Mouse (Mus musculus): Measurements from ENCODE around the gene Bicc1.

DNA sequence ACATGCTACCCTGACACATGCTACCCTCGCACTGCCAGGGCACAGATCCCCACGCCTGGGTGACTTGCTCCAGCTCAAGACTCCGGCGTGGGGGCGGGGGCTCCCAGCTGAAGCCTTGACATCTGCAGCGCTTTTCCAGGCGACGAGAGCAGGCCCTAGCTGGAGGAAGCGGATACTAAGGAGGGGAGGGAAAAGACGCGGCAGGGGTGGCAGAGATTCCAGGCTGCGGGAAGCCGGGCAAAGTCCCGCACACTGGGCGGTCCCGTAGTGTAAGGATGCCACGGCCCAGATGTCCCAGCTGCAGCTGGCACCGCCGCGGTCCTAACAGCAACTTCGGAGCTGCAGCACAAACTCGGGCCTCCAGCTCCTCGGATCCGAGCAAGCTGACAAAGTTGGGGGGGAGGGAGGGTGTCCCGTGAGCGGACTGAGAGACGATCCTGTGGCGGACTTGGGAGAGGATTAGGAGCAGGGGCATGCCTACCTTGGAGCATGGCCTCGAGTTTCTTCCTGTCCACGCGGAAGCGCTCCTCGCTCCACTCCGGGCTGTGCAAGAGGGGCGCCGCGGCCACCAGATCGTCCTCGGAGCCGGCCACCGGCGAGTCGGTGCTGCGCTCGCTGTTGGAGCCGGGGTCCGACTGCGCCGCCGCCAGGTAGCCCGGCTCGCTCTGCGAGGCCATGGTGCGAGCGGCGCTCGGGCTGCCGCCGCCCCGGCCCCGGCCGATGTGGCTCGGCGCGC, 392 bp downstream of the Bicc1 start:
- TF ChIP-seq CTCF (IDR thresholded peaks at IDR 0.05; ENCODE audit: borderline replicate concordance, control insufficient read depth, extremely low read depth, insufficient read depth, low read length, poor library complexity) = no peak
- no peak for TF ChIP-seq POLR2A (IDR thresholded peaks at IDR 0.05; ENCODE audit: control insufficient read depth, extremely low read depth, insufficient read depth, low read length, poor library complexity)
